Mouse (Mus musculus) ovary, postnatal 10 days (tissue): ENCODE results near the gene Slc25a36.

ENCODE experiments used
- DNase-seq: peaks from one replicate; pipeline ENCODE4 v3.0.0; 2022; ENCODE audit warnings: low spot score

Slc25a36 gene

GRCm38 (mm10) chr9:97041633-97042032 is 69.3 kb downstream of the Slc25a36 start:
- DNase-seq: no peak

GRCm38 (mm10) chr9:97038010-97038409 is 72.9 kb downstream of the Slc25a36 start:
- DNase-seq: no peak

- DNase-seq: no peak
Observed at GRCm38 (mm10) chr9:97036656-97037055, 74.3 kb downstream of the Slc25a36 start.

GRCm38 (mm10) chr9:97027361-97027760 is 83.6 kb downstream of the Slc25a36 start:
- DNase-seq: no peak

GRCm38 (mm10) chr9:97026006-97026405 is 85.0 kb downstream of the Slc25a36 start:
- DNase-seq: no peak
